Mouse (Mus musculus): Measurements from ENCODE around the gene Stk38l.
"Not testable (repeated sequence)": the region's sequence is repeated elsewhere in the genome, so short reads cannot be mapped to it uniquely, and the experiment has no call there.

Gene Stk38l

GRCm38 (mm10) chr6:146770808-146771207 is 46.0 kb downstream of the Stk38l start:
- no peak for DNase-seq (ENCODE audit: low spot score)

DNA sequence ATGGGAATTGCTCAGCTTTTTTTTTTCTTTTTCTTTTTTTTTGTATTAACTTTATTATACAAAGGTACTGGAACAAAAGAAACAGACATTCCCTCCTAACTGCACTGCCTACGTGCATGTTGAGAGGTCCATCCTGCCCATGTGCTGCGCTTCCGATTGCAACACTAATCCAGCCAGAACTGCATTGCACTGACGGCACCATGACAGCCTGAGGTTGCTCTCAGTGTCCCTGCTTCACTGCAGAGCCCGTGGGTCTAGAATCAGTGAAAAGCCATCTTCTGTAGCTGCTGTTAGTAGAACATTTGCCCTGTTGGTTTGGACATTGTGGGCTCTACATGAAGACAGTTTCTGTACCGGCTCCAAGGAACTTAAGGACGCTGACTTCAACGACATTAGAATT is 51.1 kb downstream of the Stk38l start:
- not testable (repeated sequence) for DNase-seq (ENCODE audit: low spot score)

GRCm38 (mm10) chr6:146776610-146777389 is 52.0 kb downstream of the Stk38l start:
- no peak for DNase-seq (ENCODE audit: low spot score)

DNA sequence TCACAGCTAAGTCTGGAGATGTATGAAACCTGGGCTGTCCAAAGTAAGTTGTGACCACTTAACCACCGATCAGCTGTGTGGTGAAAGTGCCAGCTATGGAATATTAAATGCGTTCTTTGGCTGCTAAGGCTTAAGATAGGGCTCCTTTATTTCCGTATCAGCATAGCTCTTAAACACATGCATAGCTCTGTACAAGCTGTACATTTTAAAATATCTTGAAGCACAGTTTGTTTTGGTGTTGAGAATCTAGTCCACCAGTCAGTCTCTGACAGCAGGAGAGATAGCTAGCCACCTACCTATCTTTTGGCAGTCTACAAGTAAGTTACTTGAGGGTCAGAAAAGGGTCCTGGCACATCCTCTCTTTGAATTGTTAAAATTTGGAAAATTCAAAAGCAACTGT is 53.3 kb downstream of the Stk38l start:
- DNase-seq (ENCODE audit: low spot score) = no peak

- no peak for DNase-seq (ENCODE audit: low spot score)
These were observed 56.8 kb downstream of the Stk38l start for GRCm38 (mm10) chr6:146781566-146781965.

GRCm38 (mm10) chr6:146793527-146793926 is 68.7 kb downstream of the Stk38l start:
- no peak for DNase-seq (ENCODE audit: low spot score)

DNA sequence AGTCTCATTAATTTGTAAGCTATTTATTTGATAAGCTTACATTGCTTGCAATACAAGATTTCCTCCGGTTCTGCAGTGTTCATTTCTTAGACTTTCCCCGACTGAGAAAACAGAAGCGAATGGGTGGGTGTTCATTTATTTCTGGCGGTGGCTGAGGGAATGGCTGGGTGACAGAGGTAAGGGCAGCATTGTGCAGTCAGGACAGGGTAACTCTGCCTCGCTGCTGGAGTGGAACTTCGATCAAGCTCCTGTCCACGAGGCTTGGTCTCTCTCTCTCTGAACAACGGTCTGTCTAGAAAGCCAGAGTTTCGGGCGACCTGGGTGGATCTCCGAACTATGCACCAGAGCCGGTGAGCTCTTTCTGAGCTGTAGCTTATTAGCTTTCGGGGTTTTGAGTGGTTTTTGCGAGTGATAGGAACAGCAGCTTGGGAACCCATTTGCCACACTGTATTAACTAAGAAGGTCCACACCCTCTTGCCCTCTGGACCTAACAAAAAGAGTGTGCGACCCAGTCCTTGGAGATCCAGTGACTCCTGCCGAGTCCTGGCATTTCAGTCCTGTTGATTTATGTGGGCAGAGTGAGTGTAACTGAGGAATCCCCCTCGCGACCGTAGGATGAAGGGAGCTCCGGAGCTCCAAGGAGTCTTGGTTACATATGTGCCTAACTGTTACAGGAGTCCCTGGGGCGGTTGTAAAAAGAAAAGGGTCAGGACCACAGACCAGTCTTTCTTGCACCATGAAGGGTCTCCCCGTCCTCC is 70.5 kb downstream of the Stk38l start:
- no peak for DNase-seq (ENCODE audit: low spot score)

GRCm38 (mm10) chr6:146795924-146796545 is 71.2 kb downstream of the Stk38l start, which contains the start of gene Arntl2:
Gene Arntl2, plus strand, starts transcription at chr6:146796055.
- peak; percentile 78 for DNase-seq (ENCODE audit: low spot score)

GRCm38 (mm10) chr6:146797446-146797845 is 72.7 kb downstream of the Stk38l start:
- DNase-seq (ENCODE audit: low spot score) = no peak

GRCm38 (mm10) chr6:146809991-146810390 is 85.2 kb downstream of the Stk38l start:
- DNase-seq (ENCODE audit: low spot score) = no peak

GRCm38 (mm10) chr6:146813007-146813406 is 88.2 kb downstream of the Stk38l start:
- no peak for DNase-seq (ENCODE audit: low spot score)

GRCm38 (mm10) chr6:146820177-146820965 is 95.6 kb downstream of the Stk38l start:
- no peak for DNase-seq (ENCODE audit: low spot score)

DNA sequence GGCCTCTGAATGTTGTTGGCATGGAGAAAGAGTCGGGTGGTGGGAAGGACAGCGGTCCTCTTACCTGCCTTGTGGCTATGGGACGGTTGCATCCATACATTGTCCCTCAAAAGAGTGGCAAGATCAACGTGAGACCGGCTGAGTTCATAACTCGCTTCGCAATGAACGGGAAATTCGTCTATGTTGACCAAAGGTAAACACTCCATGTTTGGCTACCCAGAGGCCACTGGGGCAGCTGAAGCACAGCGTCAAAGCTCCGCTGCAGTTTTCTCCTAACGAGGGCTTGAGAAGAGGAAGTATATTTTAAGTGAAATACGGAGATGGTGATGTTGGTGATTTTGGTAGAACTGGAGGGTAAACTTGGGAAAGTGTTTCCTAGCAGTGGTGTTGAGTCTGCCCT is 97.2 kb downstream of the Stk38l start:
- DNase-seq (ENCODE audit: low spot score) = no peak

- DNase-seq (ENCODE audit: low spot score) = peak; percentile 59
These were observed 100.1 kb downstream of the Stk38l start for GRCm38 (mm10) chr6:146824727-146825486.

DNA sequence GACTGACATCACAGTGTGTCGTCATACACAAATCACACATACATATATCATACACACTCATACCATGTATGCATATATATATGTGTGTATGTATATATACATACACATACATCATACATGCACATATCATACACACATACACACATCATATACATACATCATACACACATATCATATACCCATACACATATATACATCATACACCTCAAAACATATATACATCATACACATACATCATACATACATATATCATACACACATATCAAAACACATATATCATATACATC is 100.6 kb downstream of the Stk38l start:
- DNase-seq (ENCODE audit: low spot score) = no peak

Measured in ovary, postnatal 36 days (tissue).